Mouse (Mus musculus) cortical plate, adult 2 months (tissue): ENCODE data around the gene Nckap5. TPM values are rescaled to one million over a fixed set of nuclear protein-coding genes. Genes with fewer than 3 reads are reported as not detected.
"Not testable (repeated sequence)": the region's sequence is repeated elsewhere in the genome, so short reads cannot be mapped to it uniquely, and the experiment has no call there.

Source experiments
- H3K27ac ChIP-seq: fragments of 200-500 bp; 2 replicates; pipeline ENCODE4 v1.5.1; 2012; ENCODE audit warnings: low read length, control low read depth, inconsistent platforms; ENCODE audit not compliant: insufficient read depth
- H3K4me1 ChIP-seq: fragments of 200-500 bp; 2 replicates; pipeline ENCODE4 v1.6.1; 2011; ENCODE audit warnings: low read length; ENCODE audit not compliant: control insufficient read depth, insufficient read depth
- H3K4me3 ChIP-seq: fragments of 200-500 bp; 2 replicates; pipeline ENCODE4 v1.5.1; 2011; ENCODE audit warnings: mild to moderate bottlenecking, low read length, control low read depth; ENCODE audit not compliant: insufficient read depth
- CTCF ChIP-seq: fragments of 200-500 bp; IDR thresholded peaks from 2 replicates; pipeline ENCODE4 v1.5.1; 2011; ENCODE audit warnings: mild to moderate bottlenecking, control low read depth, low read length; ENCODE audit not compliant: insufficient read depth; ENCODE audit errors: extremely low read depth
- POLR2A ChIP-seq: fragments of 200-500 bp; IDR thresholded peaks from 2 replicates; pipeline ENCODE4 v1.6.1; 2011; ENCODE audit warnings: mild to moderate bottlenecking, low read length, control low read depth; ENCODE audit not compliant: insufficient read depth; ENCODE audit errors: extremely low read depth
- polyA plus RNA-seq: library from polyadenylated mRNA; depleted of rRNA; stranded (reverse); fragments of >200 nt; gene quantifications from 2 replicates; pipeline ENCODE4 v1.2.3, GENCODE M21; 2012

Gene Nckap5
- polyA plus RNA-seq, 1 experiment: 3.1 TPM

- TF ChIP-seq CTCF: no peak
- no peak for TF ChIP-seq POLR2A
- Histone ChIP-seq H3K4me3 (no peak overlapping the region), H3K4me1 (no peaks in the 10 kb centered on the region), H3K27ac (no peak overlapping the region)
These were observed 806.1 kb downstream of the Nckap5 start for GRCm38 (mm10) chr1:126024518-126024917.

- TF ChIP-seq POLR2A: no peak
- TF ChIP-seq CTCF: no peak
- H3K27ac ChIP-seq: no peak overlapping the region
- H3K4me1 ChIP-seq: no peaks in the 10 kb centered on the region
- H3K4me3 ChIP-seq: no peak overlapping the region
These were observed 807.6 kb downstream of the Nckap5 start for GRCm38 (mm10) chr1:126022959-126023358.

DNA sequence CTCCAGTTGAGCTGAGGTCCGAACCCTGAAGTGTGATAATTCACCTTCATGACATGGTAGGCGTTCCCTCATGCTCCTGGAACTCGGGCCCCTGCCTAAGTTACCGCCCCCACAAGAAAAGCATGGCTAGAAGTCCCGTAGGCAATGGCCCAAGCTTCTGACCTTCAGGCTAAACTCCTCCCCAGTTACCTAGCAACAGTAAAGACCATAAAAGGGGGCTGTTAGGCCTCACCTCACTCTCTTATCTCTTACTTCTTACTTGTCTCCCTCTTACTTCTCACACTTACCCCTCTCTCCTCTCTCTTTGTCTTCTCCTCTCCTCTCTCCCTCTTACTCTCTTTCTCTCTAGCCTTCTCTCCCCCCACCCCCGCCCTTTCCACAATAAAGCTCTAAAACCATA is 811.9 kb downstream of the Nckap5 start:
- not testable (repeated sequence) for H3K27ac ChIP-seq, H3K4me3 ChIP-seq, H3K4me1 ChIP-seq

DNA sequence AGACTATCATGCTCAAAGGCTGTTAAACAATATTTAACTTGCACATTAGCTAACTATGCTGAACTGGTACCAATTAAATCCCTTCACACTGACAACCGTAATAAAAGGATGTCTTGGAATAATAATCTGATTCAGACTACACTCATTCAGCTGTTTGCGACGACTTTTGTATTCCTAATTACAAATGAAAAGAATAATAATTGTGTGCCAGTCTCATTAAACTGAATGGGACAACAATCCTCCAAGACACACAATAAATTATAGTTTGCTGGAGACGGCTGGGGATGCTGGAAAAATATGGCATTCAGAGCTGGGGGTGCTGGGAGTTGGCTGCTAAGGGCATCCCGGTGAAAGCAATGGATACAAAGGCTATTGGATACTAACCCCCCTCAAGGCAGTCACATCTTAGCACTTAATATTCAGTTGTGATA is 818.9 kb downstream of the Nckap5 start:
- H3K4me1 ChIP-seq: no peaks in the 10 kb centered on the region
- H3K27ac ChIP-seq: no peak overlapping the region
- H3K4me3 ChIP-seq: no peak overlapping the region
- TF ChIP-seq CTCF: no peak
- TF ChIP-seq POLR2A: no peak

DNA sequence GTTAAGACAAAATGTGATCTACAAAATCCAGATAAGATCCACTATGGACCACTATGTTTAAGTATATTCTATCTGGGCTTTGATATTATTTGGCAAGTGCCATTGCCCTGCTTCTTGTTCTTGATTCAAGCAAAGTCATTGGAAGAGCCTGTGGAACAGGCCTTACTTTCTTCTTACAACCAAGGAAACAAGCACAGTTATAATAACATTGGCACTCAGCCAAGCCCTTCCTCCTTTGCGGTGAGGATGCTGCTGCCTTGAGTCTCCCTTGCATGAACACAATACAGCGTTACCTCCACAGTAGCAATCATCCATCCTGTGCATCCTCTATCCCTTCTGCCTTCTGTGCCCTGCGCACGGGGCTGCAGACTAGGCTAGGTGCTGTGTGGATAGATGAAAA is 823.0 kb downstream of the Nckap5 start:
- Histone ChIP-seq H3K4me1 (no peaks in the 10 kb centered on the region), H3K4me3 (no peak overlapping the region), H3K27ac (no peak overlapping the region)
- TF ChIP-seq CTCF: no peak
- no peak for TF ChIP-seq POLR2A

- no peak for TF ChIP-seq CTCF
- no peak for TF ChIP-seq POLR2A
These were observed 824.9 kb downstream of the Nckap5 start for GRCm38 (mm10) chr1:126005672-126006071.

DNA sequence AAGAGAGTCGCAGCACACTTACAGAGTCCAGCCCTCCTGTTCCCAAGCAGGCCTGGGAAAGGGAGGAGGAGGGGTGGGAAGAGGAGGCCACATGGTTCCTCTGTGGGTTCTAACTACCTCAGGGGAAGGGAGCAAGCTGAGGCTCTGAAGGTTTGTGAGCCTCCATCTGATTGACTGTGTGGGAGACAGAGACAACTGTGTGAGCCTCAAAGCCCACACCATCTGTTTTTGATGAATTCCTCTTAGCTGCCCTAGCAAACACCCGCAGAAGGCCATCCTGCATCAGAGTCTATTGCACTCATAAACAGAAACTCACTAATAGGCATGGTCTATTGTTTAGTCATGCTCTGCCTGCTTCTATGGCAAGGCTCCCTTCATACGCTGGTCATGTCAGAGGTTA is 834.1 kb downstream of the Nckap5 start:
- H3K27ac ChIP-seq: no peak overlapping the region
- H3K4me3 ChIP-seq: no peak overlapping the region
- H3K4me1 ChIP-seq: no peaks in the 10 kb centered on the region; the same call in 1 of the 2 replicates
- no peak for TF ChIP-seq CTCF
- no peak for TF ChIP-seq POLR2A

More at GRCm38 (mm10) chr1:126005672-126006071, 824.9 kb downstream of the Nckap5 start:
- H3K27ac ChIP-seq: no peak overlapping the region
- no peak overlapping the region for H3K4me3 ChIP-seq
- H3K4me1 ChIP-seq: no peaks in the 10 kb centered on the region

GRCm38 (mm10) chr1:125987803-125988202 is 842.8 kb downstream of the Nckap5 start:
- Histone ChIP-seq H3K4me3 (no peak overlapping the region), H3K27ac (no peak overlapping the region), H3K4me1 (no peaks in the 10 kb centered on the region; the same call in 1 of the 2 replicates)
- no peak for TF ChIP-seq CTCF
- TF ChIP-seq POLR2A: no peak

DNA sequence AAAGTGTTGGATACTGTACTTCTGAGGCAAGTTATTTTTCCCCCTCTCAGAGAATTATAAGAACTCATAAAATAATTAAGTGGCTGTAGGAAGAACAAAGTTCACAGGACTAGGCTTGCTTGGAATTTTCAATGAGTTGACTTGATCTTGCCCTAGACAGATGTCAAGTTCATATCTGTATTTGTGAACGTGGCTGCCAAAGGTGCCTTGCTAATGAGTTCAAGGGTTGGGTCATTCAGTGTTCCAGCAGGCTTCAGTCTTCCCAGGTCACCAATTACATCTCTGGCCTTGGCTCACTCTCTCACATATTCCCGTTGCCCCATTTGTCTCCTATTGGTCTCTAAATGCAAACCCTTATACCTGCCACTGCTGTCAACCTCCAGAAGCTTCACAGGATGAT is 846.0 kb downstream of the Nckap5 start:
- Histone ChIP-seq H3K4me3 (no peak overlapping the region), H3K4me1 (no peaks in the 10 kb centered on the region; the same call in 1 of the 2 replicates), H3K27ac (no peak overlapping the region)
- TF ChIP-seq CTCF (no peak), POLR2A (no peak)

DNA sequence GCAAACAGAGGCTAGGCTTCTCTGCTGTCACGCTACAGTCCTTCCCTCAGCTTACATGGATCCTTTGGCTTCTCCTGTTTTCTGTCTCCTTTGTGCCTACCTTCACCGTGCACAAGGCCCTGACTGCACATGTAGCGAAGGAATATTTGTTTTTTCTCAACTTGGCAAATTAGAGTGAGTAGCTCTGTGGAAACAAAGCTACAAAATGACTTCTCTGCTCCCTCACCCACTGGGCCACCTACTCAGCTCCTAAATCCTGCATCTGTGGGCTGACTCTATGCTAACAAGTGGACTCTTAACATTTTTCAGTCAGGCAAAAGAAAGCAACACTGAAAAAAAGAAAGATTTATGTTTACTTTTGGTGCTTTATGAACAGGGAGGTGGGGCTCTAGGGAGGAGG is 856.0 kb downstream of the Nckap5 start:
- H3K27ac ChIP-seq: no peak overlapping the region
- no peaks in the 10 kb centered on the region for H3K4me1 ChIP-seq
- no peak for TF ChIP-seq CTCF
- TF ChIP-seq POLR2A: no peak

GRCm38 (mm10) chr1:125971933-125972332 is 858.7 kb downstream of the Nckap5 start:
- Histone ChIP-seq H3K4me1 (no peaks in the 10 kb centered on the region), H3K27ac (no peak overlapping the region), H3K4me3 (no peak overlapping the region)
- TF ChIP-seq CTCF (no peak), POLR2A (no peak)

More for the DNA sequence above, 856.0 kb downstream of the Nckap5 start:
- H3K4me3 ChIP-seq: no peak overlapping the region
